Mouse (Mus musculus): ENCODE measurements around the gene Itga3.
"Not testable (repeated sequence)": the region's sequence is repeated elsewhere in the genome, so short reads cannot be mapped to it uniquely, and the experiment has no call there.

The Itga3 gene

DNA sequence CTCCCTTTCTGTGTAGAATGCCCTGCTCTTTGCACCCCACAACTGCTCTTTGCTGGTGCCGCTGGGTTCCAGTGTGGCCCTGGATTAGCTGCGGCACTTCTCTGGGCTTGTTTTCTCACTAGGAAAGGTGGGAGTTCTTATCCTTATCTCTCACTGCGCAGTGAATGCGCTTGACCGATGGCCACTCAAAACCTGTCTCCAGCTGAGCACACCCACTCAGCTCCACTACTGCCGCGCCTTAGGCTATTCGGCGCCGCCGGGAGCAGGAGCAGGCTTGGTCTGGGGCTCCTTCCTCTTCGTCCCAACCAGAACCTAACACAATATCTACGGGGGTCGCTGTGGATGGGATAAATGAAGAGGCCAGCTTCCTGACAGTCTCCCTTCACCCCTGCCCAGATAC lies 43.0 kb downstream of the Itga3 start:
- DNase-seq (ENCODE audit: extremely low spot score, low spot score): no peak

DNA sequence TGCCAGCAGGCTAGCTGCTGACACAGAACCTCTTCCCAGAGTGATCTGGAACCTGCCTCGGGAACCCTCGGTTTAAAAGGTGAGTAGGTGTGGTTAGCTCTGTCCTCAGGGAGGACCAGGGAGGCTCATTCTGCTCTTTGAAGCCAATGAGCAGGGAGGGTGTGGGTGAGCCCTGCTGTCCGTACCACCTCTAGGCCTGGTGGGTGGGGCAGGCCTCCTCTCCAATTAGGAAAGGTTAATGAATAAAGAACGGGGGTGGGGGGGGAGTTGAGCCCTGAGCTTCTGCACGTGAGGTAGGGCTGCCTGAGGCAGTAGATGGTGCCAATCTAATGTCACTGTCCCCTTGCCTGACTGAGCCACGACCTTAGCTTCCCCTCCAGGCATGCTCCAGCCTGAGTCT lies 43.7 kb downstream of the Itga3 start:
- no peak for DNase-seq (ENCODE audit: extremely low spot score, low spot score)

DNA sequence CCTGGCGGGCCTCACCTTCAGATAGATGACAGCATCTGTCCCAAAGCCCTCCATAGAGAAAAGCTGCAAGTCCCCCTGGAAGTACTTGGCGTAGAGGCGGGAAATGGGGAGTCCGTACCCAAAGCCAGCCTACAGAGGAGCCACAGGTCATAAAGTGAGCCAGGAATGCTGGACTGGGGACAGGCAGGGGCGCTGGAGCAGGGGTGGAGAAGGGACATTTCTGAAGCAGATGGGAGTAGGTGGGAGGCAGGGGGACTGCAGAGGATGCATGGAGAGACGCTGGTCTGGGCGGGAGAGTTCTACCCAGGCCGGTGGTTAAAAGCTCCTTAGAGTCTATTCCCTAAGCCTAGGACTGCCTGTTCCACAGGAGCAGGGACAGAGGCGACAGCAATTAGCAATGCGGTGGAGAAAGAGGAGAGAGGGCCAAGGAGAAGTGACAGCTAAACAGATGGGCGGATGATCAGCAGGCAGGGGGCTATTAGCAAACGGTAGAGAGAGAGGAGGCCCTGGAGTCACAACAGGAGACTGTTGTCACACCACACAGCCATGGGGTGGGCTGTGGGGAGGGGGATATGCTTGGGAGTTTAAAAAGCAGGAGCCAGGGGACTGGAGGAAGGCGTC lies 48.6 kb downstream of the Itga3 start:
- DNase-seq (ENCODE audit: extremely low spot score, low spot score): no peak

- no peak for DNase-seq (ENCODE audit: extremely low spot score, low spot score)
These were observed 49.8 kb downstream of the Itga3 start for GRCm38 (mm10) chr11:95026849-95027248.

DNA sequence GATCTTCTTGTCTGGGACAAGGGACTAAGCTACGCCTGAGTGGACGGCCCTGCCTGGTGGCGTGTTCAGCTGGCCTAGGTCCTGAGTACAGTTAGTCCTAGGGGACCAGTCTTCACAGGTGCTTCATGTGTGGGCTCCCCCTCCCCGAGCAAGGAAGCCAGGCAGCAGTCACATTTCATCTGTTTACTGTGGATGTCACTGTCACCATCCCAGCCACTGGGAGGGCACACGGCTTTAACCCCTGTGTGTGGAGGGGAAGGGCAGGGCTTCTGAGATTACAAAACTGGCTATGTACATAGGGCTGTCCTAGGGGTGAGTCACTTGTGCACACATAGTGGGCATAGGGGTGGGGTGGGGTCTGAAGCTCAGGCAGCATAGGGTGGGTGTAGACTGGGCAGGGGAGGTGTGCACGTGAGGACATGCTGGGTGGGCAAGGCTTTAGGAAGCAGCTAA lies 50.5 kb downstream of the Itga3 start:
- DNase-seq (ENCODE audit: extremely low spot score, low spot score): no peak

- DNase-seq (ENCODE audit: extremely low spot score, low spot score): no peak
These were observed 51.2 kb downstream of the Itga3 start for GRCm38 (mm10) chr11:95025227-95026012.

- no peak for DNase-seq (ENCODE audit: extremely low spot score, low spot score)
These were observed 52.0 kb downstream of the Itga3 start for GRCm38 (mm10) chr11:95024439-95025184.

- DNase-seq (ENCODE audit: extremely low spot score, low spot score): no peak
These were observed 53.1 kb downstream of the Itga3 start for GRCm38 (mm10) chr11:95023481-95023880.

DNA sequence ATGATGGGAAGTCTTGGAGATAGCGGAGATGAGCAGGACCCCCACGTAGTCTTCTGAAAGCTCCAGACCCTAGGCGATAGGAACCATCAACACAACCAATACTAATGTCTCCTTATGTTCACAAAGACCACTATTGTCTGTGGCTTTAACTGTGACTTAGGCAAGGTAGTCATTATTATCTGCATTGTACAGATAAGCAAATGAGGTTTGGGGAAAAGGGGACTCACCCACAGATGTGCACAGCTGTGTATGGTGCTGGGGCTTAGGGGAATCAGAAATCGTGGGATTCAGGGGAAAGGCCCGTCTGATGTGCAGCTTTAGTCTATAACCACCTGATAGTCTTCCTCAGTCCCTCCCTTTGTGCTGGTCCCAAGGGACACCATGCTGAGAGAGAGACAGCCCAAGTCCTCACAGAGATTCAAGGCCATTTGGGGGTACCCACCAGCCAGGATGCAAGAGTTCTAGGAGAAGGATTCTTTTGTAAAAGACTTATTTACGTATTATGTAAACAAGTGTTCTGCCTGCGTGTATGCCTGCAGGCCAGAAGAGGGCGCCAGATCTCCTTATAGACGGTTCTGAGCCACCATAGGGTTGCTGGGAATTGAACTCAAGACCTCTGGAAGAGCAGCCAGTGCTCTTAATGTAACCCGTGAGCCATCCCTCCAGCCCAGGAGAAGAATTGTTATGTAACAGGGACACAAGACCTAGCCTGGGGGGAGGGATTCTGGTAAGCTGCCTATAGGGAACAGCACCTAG lies 54.2 kb downstream of the Itga3 start:
- no peak for DNase-seq (ENCODE audit: extremely low spot score, low spot score)

GRCm38 (mm10) chr11:95015484-95015883 lies 61.1 kb downstream of the Itga3 start:
- no peak for DNase-seq (ENCODE audit: extremely low spot score, low spot score)

DNA sequence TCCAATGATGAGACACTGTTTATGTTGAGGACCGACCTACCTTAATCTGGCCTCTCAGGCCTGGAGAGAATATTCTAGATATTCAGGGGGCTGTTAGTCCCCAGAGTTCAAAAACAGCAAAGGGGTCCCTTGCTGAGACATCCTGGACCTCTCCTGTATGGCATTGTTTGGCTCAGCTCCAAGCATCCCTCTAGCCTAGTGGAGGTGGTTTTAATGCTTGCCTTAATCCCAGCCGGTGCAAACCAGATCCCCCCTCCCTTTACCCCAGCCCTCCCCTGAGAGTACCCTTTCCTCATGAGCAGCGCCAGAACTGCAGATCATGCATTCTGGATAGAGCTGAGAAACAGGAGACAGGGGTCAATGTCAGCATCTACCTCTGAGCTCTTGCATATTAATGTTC lies 64.1 kb downstream of the Itga3 start:
- DNase-seq (ENCODE audit: extremely low spot score, low spot score): no peak

GRCm38 (mm10) chr11:95012075-95012474 lies 64.5 kb downstream of the Itga3 start:
- no peak for DNase-seq (ENCODE audit: extremely low spot score, low spot score)

DNA sequence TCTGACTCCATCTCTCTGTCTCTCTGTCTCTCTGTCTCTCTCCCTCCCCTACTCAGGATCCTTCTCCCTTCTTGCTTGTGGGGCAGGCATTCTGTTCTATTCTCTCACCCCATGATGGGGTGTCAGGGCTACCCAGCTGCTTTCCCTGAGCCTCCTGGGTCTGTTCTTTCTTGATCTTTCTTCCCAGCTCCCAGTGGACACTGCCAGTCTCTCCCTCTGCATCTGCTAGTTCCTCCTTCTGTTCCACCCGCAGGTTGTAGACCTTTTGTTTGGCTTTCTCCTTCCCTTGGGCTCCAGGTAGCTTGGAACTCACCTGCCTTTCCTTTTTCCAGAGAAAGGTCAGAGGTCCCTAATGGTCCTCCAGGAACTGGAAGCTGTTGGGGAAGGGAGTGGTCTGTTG lies 65.2 kb downstream of the Itga3 start:
- DNase-seq (ENCODE audit: extremely low spot score, low spot score): no peak

DNA sequence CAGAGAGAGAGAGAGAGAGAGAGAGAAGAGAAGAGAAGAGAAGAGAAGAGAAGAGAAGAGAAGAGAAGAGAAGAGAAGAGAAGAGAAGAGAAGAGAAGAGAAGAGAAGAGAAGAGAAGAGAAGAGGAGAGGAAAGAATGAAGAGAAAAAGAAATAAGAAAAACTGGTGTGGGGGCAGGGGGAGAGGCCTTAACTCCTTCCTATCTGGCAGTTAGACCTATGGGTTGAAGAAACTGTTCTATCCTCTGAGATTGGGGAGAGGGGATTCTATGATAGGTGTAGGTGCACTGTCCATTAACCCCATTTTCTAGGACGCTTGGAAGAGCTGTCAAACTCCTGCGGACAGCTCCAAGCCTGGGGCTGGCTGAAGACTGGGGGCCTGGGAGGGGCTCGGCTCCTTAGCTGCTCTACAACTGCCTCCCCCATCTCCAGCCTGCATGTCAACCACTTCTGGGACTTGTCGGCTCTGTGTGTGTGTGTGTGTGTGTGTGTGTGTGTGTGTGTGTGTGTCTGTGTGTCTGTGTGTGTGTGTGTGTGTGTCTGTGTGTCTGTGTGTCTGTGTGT lies 65.7 kb downstream of the Itga3 start:
- not testable (repeated sequence) for DNase-seq (ENCODE audit: extremely low spot score, low spot score)

DNA sequence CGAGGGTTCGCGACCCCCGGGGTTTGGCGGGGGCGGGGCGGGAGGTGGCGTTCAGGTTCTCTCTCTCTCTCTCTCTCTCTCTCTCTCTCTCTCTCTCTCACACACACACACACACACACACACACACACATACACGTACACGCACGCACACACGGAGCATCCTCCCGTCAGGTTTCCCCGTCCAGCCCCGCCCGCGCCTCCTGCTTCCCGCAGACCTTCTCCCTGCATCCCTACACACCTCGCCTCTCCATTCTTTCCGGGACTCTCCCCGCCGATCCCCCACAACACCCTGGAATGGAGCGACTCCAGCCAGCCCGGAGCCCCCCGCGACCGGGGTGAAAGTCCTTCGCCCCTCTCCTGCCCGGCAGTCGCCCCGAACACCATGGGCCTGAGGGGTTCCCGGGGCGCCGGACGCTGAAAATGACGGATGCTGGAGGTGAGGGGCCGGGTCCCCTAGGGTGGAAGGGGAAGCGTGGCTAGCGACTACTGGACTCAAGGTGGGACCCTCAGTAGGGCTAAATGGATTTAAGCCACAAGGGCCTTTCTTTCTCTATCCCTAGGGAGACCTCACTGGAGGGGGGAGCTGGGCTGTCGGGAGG lies 66.4 kb downstream of the Itga3 start:
- peak; percentile 65 for DNase-seq (ENCODE audit: extremely low spot score, low spot score)

DNA sequence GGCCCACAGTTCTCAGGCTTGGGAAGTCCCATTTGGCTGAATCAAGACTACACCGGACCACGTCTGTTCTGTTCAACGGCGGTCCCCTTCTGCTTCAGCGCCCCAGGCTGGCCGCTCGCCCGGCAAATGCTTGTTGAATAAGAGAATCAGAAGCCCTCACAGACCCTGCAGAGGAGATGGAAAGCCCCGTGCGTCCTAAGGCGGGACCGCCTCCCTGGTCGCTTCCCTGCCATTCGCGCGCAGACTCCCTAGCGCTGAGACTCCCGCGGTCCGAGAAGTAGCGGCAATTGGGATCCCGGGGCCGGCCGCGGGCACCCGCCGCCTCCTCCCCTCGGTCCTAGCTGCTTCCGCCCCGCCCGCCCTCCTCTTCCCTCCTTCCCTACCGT lies 67.0 kb downstream of the Itga3 start, which contains the start of gene Samd14:
Samd14 (plus strand) TSS at position 251 of the 386 bp plus-strand sequence.
- DNase-seq (ENCODE audit: extremely low spot score, low spot score): peak; percentile 86

GRCm38 (mm10) chr11:95008661-95009628 lies 67.7 kb downstream of the Itga3 start:
- no peak for DNase-seq (ENCODE audit: extremely low spot score, low spot score)

- no peak for DNase-seq (ENCODE audit: extremely low spot score, low spot score)
These were observed 69.2 kb downstream of the Itga3 start for GRCm38 (mm10) chr11:95007418-95007817.

- peak; percentile 82 for DNase-seq (ENCODE audit: extremely low spot score, low spot score)
These were observed 69.9 kb downstream of the Itga3 start for GRCm38 (mm10) chr11:95006525-95007219.
